Mouse (Mus musculus): ENCODE results near the gene Gpr87. TPM values are rescaled to one million over a fixed set of nuclear protein-coding genes. Genes with fewer than 3 reads are reported as not detected.

The Gpr87 gene
- polyA plus RNA-seq, 1 experiment from 2014 or later = not detected

DNA sequence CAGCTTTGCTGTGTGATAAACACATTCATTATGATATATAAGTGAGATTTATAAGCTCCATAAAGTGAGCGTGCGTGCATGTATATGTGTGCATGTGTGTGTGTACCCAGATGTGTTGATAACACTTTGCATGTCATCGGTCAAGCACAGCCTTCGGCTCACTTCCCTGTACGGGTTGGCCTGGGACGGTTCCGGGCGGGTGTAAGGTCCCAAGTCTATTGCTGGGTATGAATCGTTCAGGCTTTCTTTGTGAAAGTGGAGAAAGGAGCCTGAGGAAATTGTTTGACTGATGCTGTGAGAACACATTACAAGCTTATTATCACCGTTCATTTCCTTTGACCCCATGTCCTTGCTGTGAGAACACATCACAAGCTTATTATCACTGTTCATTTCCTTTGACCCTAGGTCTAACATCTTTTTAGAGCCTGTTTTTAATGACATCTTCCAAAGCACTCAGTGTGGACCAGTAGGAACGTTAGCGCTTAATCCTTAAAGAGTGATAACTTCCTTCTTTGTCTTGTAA, 55.9 kb downstream of the Gpr87 start:
- WGBS = 65% methylated on average over 12 of the region's 12 CpGs
- Histone ChIP-seq H3K9ac (no peak overlapping the region), H3K36me3 (no peaks in the 10 kb centered on the region), H3K4me3 (no peak overlapping the region), H3K27me3 (replicated peaks) (peaks cover 12% of the 10 kb centered on the region), H3K4me1 (peaks cover 32% of the 10 kb centered on the region), H3K9me3 (no peaks in the 10 kb centered on the region), H3K27ac (replicated peaks) (0 out of 2 replicates have a peak overlapping the region, but pooled peaks have one; percentile 3), H3K4me2 (no peak overlapping the region)
- ATAC-seq (ENCODE audit: extremely low read depth, insufficient number of reproducible peaks, low FRiP score, low TSS enrichment) = no peak

DNA sequence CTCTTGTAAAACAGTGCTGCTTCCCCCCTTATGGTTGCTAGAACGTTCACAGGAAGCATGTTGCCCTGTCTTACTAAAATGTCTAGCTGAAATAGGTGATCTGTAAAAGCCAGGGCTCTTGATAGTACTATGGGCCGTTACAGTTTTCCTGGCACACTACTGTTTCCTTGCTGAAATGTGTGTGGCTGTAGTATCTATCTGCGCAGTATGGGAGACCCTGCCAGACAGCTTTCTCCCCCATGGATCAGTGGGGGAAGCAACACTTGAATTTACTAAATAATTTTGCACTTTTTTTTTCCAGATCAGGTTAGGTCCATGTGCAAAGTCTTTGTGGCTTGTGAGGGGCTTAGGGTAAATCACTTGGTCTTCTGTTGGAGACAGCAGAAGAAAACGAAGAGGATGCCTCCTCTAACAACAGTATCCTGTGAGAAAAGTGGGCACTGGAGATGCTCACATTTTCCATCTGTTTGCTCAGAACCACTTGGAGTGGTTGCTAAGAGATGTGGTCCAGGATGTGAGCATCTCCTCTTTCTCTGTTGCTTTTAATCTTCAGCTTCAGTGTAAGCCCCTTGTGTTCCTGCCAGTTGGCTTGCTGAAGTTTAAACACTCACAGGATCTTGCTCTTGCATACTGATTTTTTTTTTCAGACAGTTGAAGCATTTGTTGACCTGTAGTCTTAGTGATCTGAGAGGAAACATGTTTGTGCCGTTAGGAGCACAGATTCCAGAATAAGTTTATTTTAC, 58.8 kb downstream of the Gpr87 start:
- Histone ChIP-seq H3K27ac (replicated peaks) (no peak overlapping the region), H3K4me3 (no peak overlapping the region), H3K9me3 (no peaks in the 10 kb centered on the region), H3K4me1 (peaks cover 28% of the 10 kb centered on the region), H3K4me2 (no peak overlapping the region), H3K36me3 (no peaks in the 10 kb centered on the region), H3K27me3 (replicated peaks) (peaks cover 12% of the 10 kb centered on the region), H3K9ac (no peak overlapping the region)
- 63% methylated on average over 5 of the region's 5 CpGs for WGBS
- ATAC-seq (ENCODE audit: extremely low read depth, insufficient number of reproducible peaks, low FRiP score, low TSS enrichment) = no peak

DNA sequence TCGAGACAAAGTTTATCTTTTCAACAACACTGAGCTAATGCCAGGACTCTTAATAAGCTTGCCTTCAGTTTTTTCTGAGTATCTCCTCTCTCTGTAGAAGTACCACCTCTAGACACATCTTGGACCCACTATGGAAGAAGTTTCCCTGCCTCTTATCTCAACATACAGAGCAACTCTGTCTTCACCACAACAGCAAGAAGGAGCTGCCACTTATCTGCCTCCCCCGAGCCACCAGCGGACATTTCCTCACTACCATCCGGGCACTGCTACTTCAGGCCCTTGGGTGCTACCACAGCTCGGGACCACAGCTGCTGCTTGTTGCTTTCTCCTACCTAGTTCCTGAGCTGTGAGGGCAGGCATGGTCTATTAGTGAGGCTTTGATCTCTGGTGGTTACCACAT, 61.7 kb downstream of the Gpr87 start:
- Histone ChIP-seq H3K4me3 (no peak overlapping the region), H3K9ac (no peak overlapping the region), H3K9me3 (no peaks in the 10 kb centered on the region), H3K36me3 (no peaks in the 10 kb centered on the region), H3K27me3 (replicated peaks) (peaks cover 12% of the 10 kb centered on the region), H3K4me2 (no peak overlapping the region), H3K4me1 (peaks cover 17% of the 10 kb centered on the region), H3K27ac (replicated peaks) (no peak overlapping the region)
- 33% methylated on average over 5 of the region's 5 CpGs for WGBS
- no peak for ATAC-seq (ENCODE audit: extremely low read depth, insufficient number of reproducible peaks, low FRiP score, low TSS enrichment)

DNA sequence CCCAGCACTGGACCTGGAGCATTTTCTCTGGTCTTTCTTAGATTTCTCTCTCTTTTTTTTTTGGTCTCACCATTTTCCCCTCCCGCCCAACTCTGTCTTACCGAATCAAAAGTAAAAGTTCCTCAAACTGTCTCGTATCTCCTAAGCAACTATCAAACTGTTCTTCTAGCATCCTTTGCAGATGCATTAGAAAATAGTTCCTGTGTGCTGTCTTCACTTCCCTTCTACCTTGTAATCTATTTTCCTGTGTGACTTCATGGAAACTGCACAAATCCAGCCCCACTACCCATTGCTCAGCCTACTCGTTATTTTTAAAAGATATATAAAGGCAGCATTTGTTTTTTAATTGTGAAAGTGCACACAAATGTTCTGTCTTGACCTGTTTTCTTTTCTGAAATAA, 62.9 kb downstream of the Gpr87 start:
- Histone ChIP-seq H3K27ac (replicated peaks) (no peak overlapping the region), H3K9me3 (no peaks in the 10 kb centered on the region), H3K27me3 (replicated peaks) (peaks cover 7% of the 10 kb centered on the region), H3K4me1 (peaks cover 17% of the 10 kb centered on the region), H3K36me3 (no peaks in the 10 kb centered on the region), H3K4me2 (no peak overlapping the region), H3K9ac (no peak overlapping the region), H3K4me3 (no peak overlapping the region)
- 67% methylated on average over 4 of the region's 4 CpGs for WGBS
- no peak for ATAC-seq (ENCODE audit: extremely low read depth, insufficient number of reproducible peaks, low FRiP score, low TSS enrichment)

DNA sequence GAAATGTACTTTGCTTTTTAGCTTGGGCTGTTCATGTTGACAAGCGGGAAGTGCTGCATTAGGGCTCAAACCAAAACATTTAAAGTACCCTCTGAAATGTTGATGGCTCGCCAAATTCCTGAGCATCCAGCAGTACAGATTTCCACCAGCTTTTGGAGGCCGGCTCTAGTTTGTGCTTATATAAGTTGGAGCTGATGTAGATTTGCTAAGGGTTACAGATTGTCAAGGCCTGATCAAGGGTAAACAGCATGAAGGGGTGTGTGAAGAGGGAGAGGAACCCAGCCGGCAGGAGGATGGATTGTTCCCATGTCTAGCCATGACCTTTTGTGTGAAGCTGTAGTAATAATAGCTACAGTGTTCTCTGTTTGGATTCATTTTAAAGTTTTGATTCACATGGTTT, 63.8 kb downstream of the Gpr87 start:
- Histone ChIP-seq H3K27me3 (replicated peaks) (peaks cover 7% of the 10 kb centered on the region; the same call in 1 of the 2 replicates), H3K4me3 (no peak overlapping the region), H3K9ac (no peak overlapping the region), H3K4me2 (no peak overlapping the region), H3K9me3 (no peaks in the 10 kb centered on the region), H3K4me1 (peaks cover 19% of the 10 kb centered on the region), H3K36me3 (no peaks in the 10 kb centered on the region), H3K27ac (replicated peaks) (peak overlapping the region; percentile 32; the same call in 1 of the 2 replicates)
- WGBS = 55% methylated on average over 4 of the region's 4 CpGs
- no peak for ATAC-seq (ENCODE audit: extremely low read depth, insufficient number of reproducible peaks, low FRiP score, low TSS enrichment)

DNA sequence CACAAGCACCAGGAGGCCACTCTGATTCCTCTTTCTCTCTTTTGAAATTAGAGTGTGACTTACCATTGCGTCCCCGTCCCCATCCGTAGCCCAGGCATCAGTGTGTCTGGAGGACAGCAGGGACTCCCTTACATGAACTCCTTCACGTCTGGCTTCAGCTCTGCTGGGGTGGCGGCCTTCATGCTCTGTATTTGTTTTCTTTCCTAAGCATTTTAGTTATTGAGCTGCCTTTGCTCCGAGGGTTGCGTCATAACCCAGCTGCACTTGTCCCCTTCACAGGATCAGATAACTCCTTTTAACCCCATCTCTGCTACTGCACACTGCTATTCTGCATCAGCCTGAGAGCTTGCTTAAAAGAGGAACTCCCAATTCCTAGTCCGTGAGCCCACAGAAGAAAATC, 64.5 kb downstream of the Gpr87 start:
- ATAC-seq (ENCODE audit: extremely low read depth, insufficient number of reproducible peaks, low FRiP score, low TSS enrichment) = no peak
- H3K9ac ChIP-seq = no peak overlapping the region
- peaks cover 1% of the 10 kb centered on the region; the same call in 1 of the 2 replicates for H3K27me3 ChIP-seq (replicated peaks)
- peak overlapping the region; percentile 32; the same call in 1 of the 2 replicates for H3K27ac ChIP-seq (replicated peaks)
- H3K4me2 ChIP-seq = no peak overlapping the region
- WGBS = 57% methylated on average over 8 of the region's 8 CpGs
- no peaks in the 10 kb centered on the region for H3K36me3 ChIP-seq
- H3K9me3 ChIP-seq = no peaks in the 10 kb centered on the region
- H3K4me1 ChIP-seq = peaks cover 26% of the 10 kb centered on the region
- H3K4me3 ChIP-seq = no peak overlapping the region

DNA sequence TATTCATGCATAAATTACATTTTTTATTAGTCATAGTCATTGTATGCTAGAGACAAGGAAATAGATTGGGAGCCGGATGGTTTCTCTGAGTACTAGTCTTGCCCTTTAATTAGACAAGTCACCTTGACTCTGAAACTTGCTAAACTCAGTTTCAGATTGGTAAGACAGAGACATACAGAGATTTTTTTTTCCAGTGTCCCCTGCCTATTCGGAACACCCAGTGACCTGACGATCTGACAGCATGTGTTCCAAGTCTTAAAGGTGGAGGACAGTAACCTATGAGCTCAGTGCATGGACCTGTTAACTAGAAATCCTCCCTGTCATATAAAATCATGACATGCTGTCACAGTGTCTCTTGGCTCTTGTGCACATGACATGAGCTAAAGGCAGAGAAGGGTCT, 65.4 kb downstream of the Gpr87 start:
- Histone ChIP-seq H3K9ac (no peak overlapping the region), H3K4me2 (no peak overlapping the region), H3K9me3 (no peaks in the 10 kb centered on the region), H3K4me3 (no peak overlapping the region), H3K4me1 (peaks cover 34% of the 10 kb centered on the region), H3K27me3 (replicated peaks) (no peaks in the 10 kb centered on the region), H3K36me3 (no peaks in the 10 kb centered on the region), H3K27ac (replicated peaks) (no peak overlapping the region)
- no peak for ATAC-seq (ENCODE audit: extremely low read depth, insufficient number of reproducible peaks, low FRiP score, low TSS enrichment)
- WGBS = 75% methylated on average over 3 of the region's 3 CpGs

Other genes with a start within 250 kb of the Gpr87 start
- gene Med12l, start 189.3 kb downstream of the Gpr87 start, polyA plus RNA-seq (2015; fragmentation: Nextera tagmentation; extraction: Ambion mirVana) = 2.2 and 2.3 TPM in 2 replicates
- gene Gpr171, start 93.3 kb downstream of the Gpr87 start, polyA plus RNA-seq (2015; fragmentation: Nextera tagmentation; extraction: Ambion mirVana) = 0.66 and 0.68 TPM in 2 replicates
- gene P2ry14, start 41.5 kb downstream of the Gpr87 start, polyA plus RNA-seq (2015; fragmentation: Nextera tagmentation; extraction: Ambion mirVana) = 1.7 and 2.3 TPM in 2 replicates
- 1.1 TPM in 2 replicates for gene P2ry13, start 15.8 kb upstream of the Gpr87 start, polyA plus RNA-seq (2015; fragmentation: Nextera tagmentation; extraction: Ambion mirVana)
- gene P2ry12, start 67.8 kb upstream of the Gpr87 start, polyA plus RNA-seq (2015; fragmentation: Nextera tagmentation; extraction: Ambion mirVana) = 1.6 and 1.7 TPM in 2 replicates
- gene Igsf10, start 149.3 kb upstream of the Gpr87 start, polyA plus RNA-seq (2015; fragmentation: Nextera tagmentation; extraction: Ambion mirVana) = 1.6 and 2.3 TPM in 2 replicates

Data from heart, embryonic 13.5 days (tissue).